Mouse (Mus musculus) hindlimb bud, embryonic 11.5 days (tissue): ENCODE measurements around the gene Vamp8.
A peak's percentile ranks its signal among the peaks of the same experiment; 100 is the strongest.

Experiments used
- DNase-seq: peaks from one replicate; pipeline ENCODE4 v3.0.0-alpha.2; 2012; ENCODE audit warnings: low read depth, low spot score; ENCODE audit errors: extremely low spot score

Gene Vamp8

DNA sequence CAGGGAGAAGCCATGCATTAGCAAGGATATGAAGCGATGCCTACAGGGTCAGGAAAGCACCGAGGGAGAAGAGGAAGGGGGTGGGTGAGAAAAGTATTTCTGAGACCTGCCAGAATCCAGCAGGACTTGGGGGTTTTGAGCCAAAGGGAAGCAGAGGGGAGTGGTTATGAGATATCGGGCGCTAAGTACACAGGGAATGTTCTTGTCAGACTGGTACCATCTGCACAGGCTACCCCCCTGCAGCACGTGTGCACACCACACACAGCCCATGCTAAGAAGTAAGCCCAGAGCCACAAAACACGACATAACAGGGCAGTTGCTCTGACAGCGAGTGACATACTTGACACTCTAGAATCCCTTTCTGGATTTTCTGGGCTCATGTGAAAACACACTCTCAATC is 16.3 kb downstream of the Vamp8 start:
- no peak for DNase-seq

DNA sequence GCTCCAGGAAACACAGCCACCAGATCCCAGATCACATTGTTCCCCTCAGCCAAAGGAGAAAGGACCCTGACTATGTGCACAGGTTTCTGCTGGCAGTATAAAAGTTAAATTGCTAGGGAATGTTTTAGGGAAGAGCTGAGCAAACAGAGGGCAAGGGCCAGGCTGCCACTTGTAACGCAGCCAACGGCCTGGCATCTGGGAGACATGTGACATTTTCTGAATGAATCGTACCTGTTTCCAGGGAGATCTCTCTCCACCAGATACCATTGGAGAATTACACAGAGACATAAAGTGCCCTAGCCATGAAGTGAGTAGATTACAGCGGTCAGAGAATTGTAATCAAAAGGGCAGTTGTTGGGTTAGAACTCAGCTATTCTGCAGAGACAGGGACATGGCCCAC is 17.3 kb downstream of the Vamp8 start:
- DNase-seq, result no peak

DNA sequence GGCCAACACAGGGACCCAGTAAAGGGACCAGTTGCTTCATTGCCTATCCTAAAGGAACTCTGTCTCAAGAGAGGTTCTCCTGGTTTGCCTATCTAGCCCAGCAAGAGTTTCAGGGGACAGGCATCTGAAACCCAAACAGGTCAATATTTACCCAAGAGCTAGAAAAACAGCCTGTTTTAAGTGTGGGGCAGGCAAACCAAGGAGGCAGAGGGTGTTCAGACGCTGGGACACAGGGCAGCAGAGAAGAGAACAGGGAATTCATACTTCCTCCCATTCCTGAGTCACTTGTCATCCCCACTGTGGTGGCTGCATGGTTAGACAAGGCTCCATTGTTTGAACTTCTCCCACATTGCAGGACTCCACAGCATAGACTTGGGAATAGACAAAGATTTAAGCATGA is 18.9 kb downstream of the Vamp8 start:
- DNase-seq, result no peak

DNA sequence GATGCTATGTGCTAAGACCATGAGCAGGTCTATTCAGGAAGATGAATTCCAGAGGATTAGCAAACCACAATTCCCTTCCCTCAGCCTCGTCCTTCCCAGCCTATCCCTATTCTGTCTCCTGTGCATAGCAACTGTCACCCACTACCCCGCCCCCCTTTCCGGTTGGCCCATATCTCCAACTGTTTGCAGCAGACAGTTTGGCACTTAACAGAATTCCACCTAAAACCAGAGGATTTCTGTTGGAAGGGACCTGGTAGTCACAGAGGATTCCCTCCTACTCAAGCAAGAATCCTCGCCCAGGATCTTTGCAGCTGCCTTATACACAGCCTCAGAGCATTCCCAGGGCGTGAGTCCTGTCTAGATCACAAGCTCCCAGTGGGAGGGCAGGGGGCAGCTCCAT is 19.4 kb downstream of the Vamp8 start:
- DNase-seq, result no peak

DNA sequence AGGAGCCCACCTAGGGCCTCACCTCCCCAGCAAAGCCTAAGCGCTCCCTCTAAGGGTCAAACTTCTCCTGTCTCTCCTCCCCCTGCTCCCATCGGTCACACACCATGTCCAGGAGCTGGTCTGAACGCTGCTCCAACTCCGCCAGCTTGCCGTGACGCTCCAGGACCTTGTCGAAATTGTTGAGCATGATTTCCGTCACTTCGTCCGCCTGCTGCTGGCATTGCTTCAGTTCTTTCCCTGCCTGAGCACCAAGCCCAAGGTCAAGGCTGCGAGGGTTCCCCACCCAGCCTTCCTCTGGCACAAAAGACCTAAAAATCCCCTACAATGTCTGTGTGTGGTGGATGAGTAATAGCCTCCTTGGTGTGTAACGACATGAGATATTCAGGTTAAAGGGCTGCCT is 20.4 kb downstream of the Vamp8 start:
- DNase-seq, result no peak

- no peak for DNase-seq
Observed at GRCm38 (mm10) chr6:72369557-72369956, 20.9 kb downstream of the Vamp8 start.

DNA sequence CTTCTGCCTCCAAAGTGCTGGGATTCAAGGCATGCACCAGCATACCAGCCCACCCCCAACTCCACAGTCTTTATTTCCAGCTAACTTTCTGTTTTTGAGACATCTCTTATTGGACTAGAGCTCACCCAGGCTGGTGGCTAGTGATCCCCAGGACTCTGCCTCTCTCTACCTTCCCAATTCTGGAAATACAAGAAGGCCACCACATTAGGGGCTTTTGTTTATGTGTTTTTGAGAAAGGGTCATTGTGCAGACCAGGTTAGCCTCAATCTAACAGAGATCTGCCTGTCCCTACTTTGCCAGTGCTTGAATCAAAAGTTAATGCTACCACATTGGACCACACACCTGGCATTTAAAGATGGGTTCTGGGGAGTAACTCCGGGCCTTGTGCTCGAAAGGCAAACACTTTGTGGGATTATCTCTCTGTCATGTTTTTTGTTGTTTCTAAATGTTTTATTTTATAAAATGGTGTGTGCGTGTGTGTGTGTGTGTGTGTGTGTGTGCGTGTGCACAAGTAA is 23.0 kb downstream of the Vamp8 start:
- no peak for DNase-seq

DNA sequence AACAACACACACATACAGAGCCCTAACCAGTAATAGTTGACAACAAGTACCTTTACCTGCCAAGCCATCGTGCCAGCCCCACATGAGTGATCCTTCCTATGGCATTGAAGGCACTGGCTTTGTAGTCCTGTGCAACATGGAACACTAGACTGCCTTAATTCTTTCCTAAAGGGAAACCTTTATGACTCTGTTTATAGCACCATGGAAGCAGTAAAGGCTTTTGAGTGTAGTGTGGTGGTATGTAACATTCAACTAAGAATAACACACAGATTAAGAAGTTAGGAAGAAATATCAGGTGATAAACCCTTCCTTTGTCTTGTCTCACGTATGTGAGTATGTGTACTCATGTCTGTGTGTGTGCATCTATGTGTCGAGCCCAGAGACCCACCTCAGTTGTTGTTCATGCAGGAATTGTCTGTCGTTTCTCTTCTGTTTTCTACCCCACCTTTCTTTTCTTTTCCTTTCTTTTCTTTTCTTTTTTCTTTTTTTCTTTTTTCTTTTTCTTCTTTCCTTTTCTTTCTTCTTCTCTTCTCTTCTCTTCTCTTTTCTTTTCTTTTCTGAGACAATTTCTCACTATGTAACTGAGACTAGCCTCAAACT is 23.6 kb downstream of the Vamp8 start, which contains the start of gene Rnf181:
Gene Rnf181, minus strand, starts transcription at position 113 of the 600 bp plus-strand sequence.
- DNase-seq, result no peak

DNA sequence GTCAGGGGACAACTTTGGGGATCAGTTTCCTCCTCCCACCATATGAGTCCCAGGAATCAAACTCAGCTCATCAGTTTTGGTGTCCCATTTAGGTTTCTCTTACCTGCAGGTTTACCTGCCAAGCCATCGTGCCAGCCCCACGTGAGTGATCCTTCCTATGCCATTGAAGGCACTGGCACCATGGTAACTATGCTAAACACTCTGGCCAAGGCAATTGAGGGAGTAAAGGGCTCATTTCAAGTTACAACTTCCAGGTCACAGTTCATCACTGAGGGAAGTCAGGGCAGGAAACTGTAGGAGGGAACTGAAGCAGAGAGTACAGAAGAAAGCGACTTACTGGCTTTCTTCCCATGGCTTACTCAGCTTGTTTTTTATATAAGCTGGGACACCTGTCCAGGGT is 24.2 kb downstream of the Vamp8 start:
- DNase-seq, result no peak

DNA sequence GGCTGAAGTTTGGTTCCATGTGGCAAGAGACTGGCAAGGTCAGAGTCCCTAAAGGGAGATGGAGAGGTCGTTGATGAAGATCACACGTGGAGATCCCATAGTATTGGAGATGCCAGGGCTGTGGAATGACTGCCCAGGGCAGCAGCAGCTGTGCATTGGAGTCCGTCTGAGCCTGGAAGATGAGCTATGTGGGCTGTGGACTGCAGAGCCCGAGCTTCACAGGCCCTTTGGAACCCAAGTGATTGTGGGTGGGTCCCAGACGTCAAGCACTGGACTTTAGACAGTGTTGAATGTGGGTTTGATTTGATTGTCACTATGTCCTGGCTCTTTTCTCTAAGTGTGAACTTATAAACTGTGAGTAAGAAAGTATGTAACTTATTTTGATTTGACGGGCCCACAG is 25.5 kb downstream of the Vamp8 start:
- no peak for DNase-seq

DNA sequence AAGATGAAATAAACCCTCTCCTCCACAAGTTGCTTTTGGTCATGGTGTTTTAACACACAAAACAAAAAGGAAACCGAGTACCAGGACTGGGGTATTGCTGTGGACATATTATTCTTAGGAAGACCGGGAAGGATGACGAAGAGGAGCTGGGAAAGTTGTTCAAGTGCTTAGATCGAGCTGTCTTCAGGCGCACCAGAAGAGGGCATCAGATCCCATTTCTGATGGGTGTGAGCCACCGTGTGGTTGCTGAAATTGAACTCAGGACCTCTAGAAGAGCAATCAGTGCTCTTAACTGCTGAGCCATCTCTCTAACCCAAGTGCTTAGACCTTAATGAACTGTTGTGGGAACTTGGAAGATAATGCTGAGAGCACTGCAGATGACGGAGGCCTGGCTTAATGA is 26.5 kb downstream of the Vamp8 start:
- no peak for DNase-seq

DNA sequence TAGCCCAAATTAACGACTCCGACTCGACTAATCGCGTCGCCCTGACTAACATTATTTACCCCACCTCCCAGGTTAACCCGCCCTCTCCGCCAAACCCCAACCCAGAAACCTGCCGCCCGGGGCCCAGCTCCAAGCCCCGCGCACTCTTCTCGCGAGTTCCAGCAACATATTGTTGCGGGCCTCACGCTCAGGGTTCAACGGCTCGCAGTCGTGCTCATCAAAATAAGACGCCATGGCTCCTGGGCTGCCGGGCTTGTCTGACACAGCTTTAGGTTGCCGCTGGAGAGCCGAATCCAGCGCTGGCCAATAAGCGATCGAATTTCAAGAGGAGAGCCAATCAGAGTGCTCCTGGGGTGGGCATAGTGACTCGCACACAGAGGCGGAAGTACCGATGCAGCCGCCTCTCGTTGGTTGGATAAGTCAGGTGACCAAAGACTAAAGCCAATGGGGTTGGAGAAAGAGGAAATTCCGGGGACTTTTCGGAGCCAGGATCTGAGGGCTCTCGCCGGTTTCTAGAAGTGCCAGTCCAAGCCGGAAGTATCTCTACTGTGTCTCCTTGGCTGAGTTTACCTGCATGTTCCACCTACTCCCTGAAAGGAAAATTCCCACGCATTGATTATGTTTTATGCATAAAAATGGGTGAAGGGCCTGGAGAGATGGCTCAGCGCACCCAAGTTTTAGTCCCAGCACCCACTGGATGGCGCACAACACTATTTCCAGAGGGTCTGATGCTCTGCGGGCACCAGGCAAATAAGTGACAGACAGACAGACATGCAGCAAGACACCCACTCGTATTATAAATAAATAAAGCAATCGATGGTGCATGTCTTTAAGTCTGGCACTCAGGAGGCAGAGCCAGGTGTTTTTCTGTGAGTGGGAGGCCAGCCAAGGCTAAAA is 28.1 kb downstream of the Vamp8 start:
- peak; percentile 94 for DNase-seq

DNA sequence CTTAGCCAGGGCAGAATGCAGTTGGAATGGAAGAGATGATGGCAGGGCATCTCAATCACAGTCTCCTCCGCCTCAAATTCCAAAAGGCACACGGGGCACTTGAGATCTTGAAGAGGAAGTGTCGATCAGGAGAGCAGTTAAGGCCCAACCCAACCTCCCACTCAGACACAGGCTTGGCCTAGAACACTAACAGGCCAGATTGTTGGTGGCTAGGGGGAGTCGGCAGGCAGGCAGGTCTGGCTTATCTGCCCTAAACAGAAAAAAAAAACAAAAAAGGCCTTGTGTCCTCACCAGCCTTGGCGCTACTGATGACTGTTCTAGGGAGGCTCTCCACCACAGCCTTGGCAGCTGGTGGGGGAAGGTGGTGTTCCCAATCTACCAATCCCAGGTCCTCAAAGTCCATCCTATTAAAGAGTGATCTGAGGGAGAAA is 29.4 kb downstream of the Vamp8 start:
- DNase-seq, result no peak

- no peak for DNase-seq
Observed at GRCm38 (mm10) chr6:72360599-72360935, 29.9 kb downstream of the Vamp8 start.

GRCm38 (mm10) chr6:72359891-72360598 is 30.5 kb downstream of the Vamp8 start:
- no peak for DNase-seq

- DNase-seq, result no peak
Observed at GRCm38 (mm10) chr6:72359343-72359742, 31.2 kb downstream of the Vamp8 start.

- DNase-seq, result no peak
Observed at GRCm38 (mm10) chr6:72358086-72358764, 32.3 kb downstream of the Vamp8 start.

GRCm38 (mm10) chr6:72357164-72358079 is 33.1 kb downstream of the Vamp8 start:
- DNase-seq, result no peak

- no peak for DNase-seq
Observed at GRCm38 (mm10) chr6:72356001-72356532, 34.4 kb downstream of the Vamp8 start.
